Mouse (Mus musculus) lung, adult 2 months (tissue): ENCODE data around the gene Ccdc151.

Source experiments
- CTCF ChIP-seq: fragments of 200-500 bp; IDR thresholded peaks from 2 replicates; pipeline ENCODE4 v1.5.1; 2011; ENCODE audit warnings: mild to moderate bottlenecking, low read length, control low read depth; ENCODE audit not compliant: insufficient read depth
- POLR2A ChIP-seq: fragments of 200-500 bp; IDR thresholded peaks from 2 replicates; pipeline ENCODE4 v1.6.1; 2011; ENCODE audit warnings: low read depth, mild to moderate bottlenecking, control low read depth, low read length, borderline replicate concordance; ENCODE audit errors: extremely low read depth

DNA sequence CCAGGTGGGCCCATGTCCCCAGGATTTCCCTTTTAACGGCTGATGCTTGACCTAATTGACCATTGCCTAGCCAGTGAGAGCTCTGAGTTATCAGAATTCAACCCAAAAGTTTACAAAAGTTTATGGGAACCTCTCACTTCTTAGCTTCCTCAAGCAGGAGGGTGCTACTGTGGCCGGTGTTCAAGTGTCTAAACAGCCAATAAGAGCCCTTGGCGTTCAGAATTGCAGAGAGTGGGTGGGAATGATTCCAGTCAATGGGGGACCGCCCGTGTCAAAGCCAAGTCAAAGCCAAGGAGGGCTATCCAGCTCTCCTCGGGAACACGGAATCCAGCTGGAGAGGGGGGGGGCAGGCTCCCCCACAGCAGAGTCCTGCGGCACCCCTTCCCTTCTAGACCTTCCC lies 54.3 kb downstream of the Ccdc151 start:
- TF ChIP-seq CTCF (no peak), POLR2A (no peak)
